Mouse (Mus musculus) MEL (cell line): ENCODE data around the gene Gm20388. TPM values are rescaled to one million over a fixed set of nuclear protein-coding genes. Genes with fewer than 3 reads are reported as not detected.
A peak's percentile ranks its signal among the peaks of the same experiment; 100 is the strongest.

Source experiments
- DNase-seq: peaks from one replicate; pipeline ENCODE4 v3.0.0; 2011; ENCODE audit warnings: low read depth, low spot score
- H3K27ac ChIP-seq: 2 replicates; pipeline ENCODE4 v1.5.1; 2012; ENCODE audit warnings: low read depth, mild to moderate bottlenecking, control low read depth, low read length, moderate library complexity; ENCODE audit not compliant: control insufficient read depth
- H3K27me3 ChIP-seq, 2 experiments: fragments of 150-350 bp in 1 of 2; sonication (generic) in 1 of 2; 2 replicates each; pipeline ENCODE4 v1.6.1; 2012; ENCODE audit warnings: low read length in 2 of 2, mild to moderate bottlenecking in 2 of 2, improper control_type of control experiment in 1 of 2, moderate library complexity in 1 of 2; ENCODE audit not compliant: insufficient read depth in 2 of 2, control insufficient read depth in 1 of 2
- H3K36me3 ChIP-seq, 2 experiments: 2 replicates each; pipeline ENCODE4 v1.6.1; 2012 to 2014; ENCODE audit warnings: low read length in 2 of 2, improper control_type of control experiment in 1 of 2, inconsistent platforms in 1 of 2, mild to moderate bottlenecking in 1 of 2; ENCODE audit not compliant: insufficient read depth in 2 of 2, control insufficient read depth in 1 of 2
- H3K4me1 ChIP-seq, 2 experiments: fragments of 150-350 bp in 1 of 2; sonication (generic) in 1 of 2; 2 replicates each; pipeline ENCODE4 v1.6.1; 2012; ENCODE audit warnings: low read length in 2 of 2, improper control_type of control experiment in 1 of 2, mild to moderate bottlenecking in 1 of 2; ENCODE audit not compliant: insufficient read depth in 2 of 2, control insufficient read depth in 1 of 2
- H3K4me3 ChIP-seq, 2 experiments: fragments of 150-350 bp in 1 of 2; sonication (generic) in 1 of 2; 2 replicates each; pipeline ENCODE4 v1.5.1; 2012; ENCODE audit warnings: low read depth in 2 of 2, low read length in 2 of 2, mild to moderate bottlenecking in 2 of 2, moderate library complexity in 2 of 2, control low read depth in 1 of 2, improper control_type of control experiment in 1 of 2; ENCODE audit not compliant: control insufficient read depth in 1 of 2, insufficient read depth in 1 of 2
- H3K79me2 ChIP-seq: 2 replicates; pipeline ENCODE4 v1.6.1; 2012; ENCODE audit warnings: mild to moderate bottlenecking, low read length, moderate library complexity; ENCODE audit not compliant: control insufficient read depth, poor library complexity, insufficient read depth
- H3K9ac ChIP-seq: 2 replicates; pipeline ENCODE4 v1.6.1; 2012; ENCODE audit warnings: low read depth, mild to moderate bottlenecking, control low read depth, low read length, moderate library complexity; ENCODE audit not compliant: control insufficient read depth, poor library complexity, severe bottlenecking
- H3K9me3 ChIP-seq: fragments of 150-350 bp; sonication (generic); replicated peaks from 2 replicates; pipeline ENCODE4 v1.6.1; 2012; ENCODE audit warnings: mild to moderate bottlenecking, low read length, improper control_type of control experiment, moderate library complexity; ENCODE audit not compliant: insufficient read depth
- E2F4 ChIP-seq: IDR thresholded peaks from 2 replicates; pipeline ENCODE4 v1.6.1; 2011; ENCODE audit warnings: low read depth, low read length, improper control_type of control experiment, borderline replicate concordance
- EP300 ChIP-seq, 2 experiments: IDR thresholded peaks; 2 replicates each; pipeline ENCODE4 v1.6.1; 2011; ENCODE audit warnings: improper control_type of control experiment in 2 of 2, low read length in 2 of 2, low read depth in 1 of 2, mild to moderate bottlenecking in 1 of 2
- GABPA ChIP-seq: IDR thresholded peaks from 2 replicates; pipeline ENCODE4 v1.6.1; 2012; ENCODE audit warnings: low read depth, mild to moderate bottlenecking, inconsistent platforms, low read length, improper control_type of control experiment, moderate library complexity
- HCFC1 ChIP-seq: IDR thresholded peaks from 2 replicates; pipeline ENCODE4 v1.6.1; 2012; ENCODE audit warnings: low read depth, mild to moderate bottlenecking, inconsistent platforms, low read length, improper control_type of control experiment, moderate library complexity
- KAT2A ChIP-seq: conservative IDR thresholded peaks from 2 replicates; pipeline ENCODE4 v1.6.1; 2012; ENCODE audit warnings: low read depth, low read length, improper control_type of control experiment, inconsistent platforms
- MEF2A ChIP-seq: IDR thresholded peaks from 2 replicates; pipeline ENCODE4 v1.6.1; 2014; ENCODE audit warnings: low read depth, mild to moderate bottlenecking, inconsistent platforms, low read length, improper control_type of control experiment; ENCODE audit not compliant: poor library complexity, insufficient replicate concordance, severe bottlenecking; ENCODE audit errors: extremely low read depth
- MYC ChIP-seq: IDR thresholded peaks from 2 replicates; pipeline ENCODE4 v1.6.1; 2011; ENCODE audit warnings: low read depth, mild to moderate bottlenecking, low read length, improper control_type of control experiment, moderate library complexity
- NRF1 ChIP-seq: IDR thresholded peaks from 2 replicates; pipeline ENCODE4 v1.6.1; 2014; ENCODE audit warnings: low read depth, mild to moderate bottlenecking, inconsistent platforms, low read length, improper control_type of control experiment, moderate library complexity; ENCODE audit not compliant: poor library complexity, insufficient read depth, severe bottlenecking
- POLR2AphosphoS2 ChIP-seq: IDR thresholded peaks from 2 replicates; pipeline ENCODE4 v1.6.1; 2011; ENCODE audit warnings: low read length, improper control_type of control experiment
- RCOR1 ChIP-seq: IDR thresholded peaks from 2 replicates; pipeline ENCODE4 v1.6.1; 2012; ENCODE audit warnings: low read depth, mild to moderate bottlenecking, inconsistent platforms, low read length, improper control_type of control experiment
- SIN3A ChIP-seq: IDR thresholded peaks from 2 replicates; pipeline ENCODE4 v1.6.1; 2012; ENCODE audit warnings: low read length, improper control_type of control experiment, inconsistent platforms
- TAL1 ChIP-seq: IDR thresholded peaks from 2 replicates; pipeline ENCODE4 v1.6.1; 2012; ENCODE audit warnings: mild to moderate bottlenecking, inconsistent platforms, low read length, moderate library complexity, mixed read lengths
- TBP ChIP-seq: IDR thresholded peaks from 2 replicates; pipeline ENCODE4 v1.8.0; 2011; ENCODE audit warnings: low read depth, low read length, improper control_type of control experiment
- UBTF ChIP-seq: IDR thresholded peaks from 2 replicates; pipeline ENCODE4 v1.6.1; 2012; ENCODE audit warnings: low read depth, mild to moderate bottlenecking, inconsistent platforms, low read length, improper control_type of control experiment, moderate library complexity, borderline replicate concordance; ENCODE audit not compliant: insufficient read depth
- ZC3H11A ChIP-seq: IDR thresholded peaks from 2 replicates; pipeline ENCODE4 v1.6.1; 2012; ENCODE audit warnings: low read depth, mild to moderate bottlenecking, inconsistent platforms, low read length, improper control_type of control experiment
- ZKSCAN1 ChIP-seq: IDR thresholded peaks from 2 replicates; pipeline ENCODE4 v1.6.1; 2012; ENCODE audit warnings: low read depth, mild to moderate bottlenecking, inconsistent platforms, low read length, improper control_type of control experiment, moderate library complexity
- ZMIZ1 ChIP-seq: IDR thresholded peaks from 2 replicates; pipeline ENCODE4 v1.6.1; 2012; ENCODE audit warnings: low read depth, mild to moderate bottlenecking, inconsistent platforms, low read length, improper control_type of control experiment, moderate library complexity
- ZNF384 ChIP-seq: IDR thresholded peaks from 2 replicates; pipeline ENCODE4 v1.6.1; 2012; ENCODE audit warnings: low read depth, mild to moderate bottlenecking, inconsistent platforms, low read length, improper control_type of control experiment
- polyA plus RNA-seq, 2 experiments: library from polyadenylated mRNA; stranded (reverse) in 1 of 2; unstranded in 1 of 2; fragments of >175 nt in 1 of 2; fragments of >200 nt in 1 of 2; gene quantifications; 2 replicates each; pipeline versions ENCODE4 v1.2.1 to v1.2.4; 2012; ENCODE audit warnings: low replicate concordance in 2 of 2, low read depth in 1 of 2; ENCODE audit not compliant: insufficient read length in 2 of 2, insufficient read depth in 1 of 2, missing spikeins in 1 of 2
- total RNA-seq: library from RNA; depleted of rRNA; stranded (reverse); fragments of 300-350 nt; gene quantifications from 2 replicates; pipeline ENCODE4 v1.2.3, GENCODE M21; 2012

The Gm20388 gene
- total and polyA plus RNA-seq, 3 experiments, result 11.1 to 17.8 TPM; not detected in 1

DNA sequence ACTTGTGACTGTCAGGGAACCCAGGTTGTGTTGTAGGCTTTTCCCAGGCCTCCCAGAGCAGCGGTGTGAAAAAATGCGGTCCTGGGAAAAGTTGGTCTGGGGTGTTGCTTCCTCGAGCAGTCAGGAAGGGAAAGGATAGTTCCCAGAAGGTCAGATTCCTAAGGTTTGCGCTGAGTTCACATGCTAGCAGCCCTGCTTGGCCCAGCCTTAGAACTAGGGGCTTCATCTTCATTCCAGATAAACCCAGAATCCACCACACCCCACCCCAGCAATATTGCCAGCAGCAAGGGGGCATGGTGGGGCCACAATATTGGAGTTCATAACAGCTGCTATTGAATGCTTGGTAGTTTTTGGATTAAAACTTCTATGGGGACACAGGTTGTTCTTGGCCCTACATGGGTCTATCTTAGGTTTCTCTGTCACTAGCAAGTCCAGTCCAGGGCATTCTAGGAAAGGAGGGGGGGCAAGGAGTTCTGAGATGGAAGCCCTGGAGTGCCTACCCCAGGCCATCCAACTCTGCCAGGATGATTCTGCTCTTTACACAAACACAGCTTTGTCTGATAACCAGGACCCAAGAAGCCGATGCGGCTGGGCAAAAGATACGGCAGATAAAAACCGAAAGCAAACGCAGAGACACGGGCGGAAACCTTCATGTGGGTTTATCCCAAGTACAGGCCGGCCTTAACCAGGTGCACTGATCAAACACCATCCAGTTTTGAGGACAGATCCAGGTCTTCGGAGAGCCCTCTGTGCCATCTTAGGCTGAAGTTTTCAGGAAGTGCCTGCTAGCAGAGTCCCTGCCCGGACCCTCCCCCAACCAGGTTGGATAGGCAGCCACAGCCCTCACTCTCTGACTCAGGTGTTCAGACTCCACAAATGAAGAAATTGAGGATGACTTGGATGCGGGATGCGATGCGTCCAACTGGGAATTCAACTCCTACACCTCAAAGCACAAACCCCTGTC, 1210.1 kb downstream of the Gm20388 start (continued):
- TF ChIP-seq ZNF384, result no peak
- TF ChIP-seq TBP, result no peak
- no peak for TF ChIP-seq ZC3H11A
- no peak for TF ChIP-seq KAT2A
- no peak for TF ChIP-seq TAL1
- no peak for TF ChIP-seq UBTF
- TF ChIP-seq E2F4, result no peak
- no peak for TF ChIP-seq GABPA
- no peak for TF ChIP-seq ZMIZ1
- TF ChIP-seq MYC, result no peak
- no peak for TF ChIP-seq ZKSCAN1
- TF ChIP-seq POLR2AphosphoS2, result no peak
- no peak for TF ChIP-seq NRF1
- TF ChIP-seq MEF2A, result no peak
- TF ChIP-seq EP300 (IDR thresholded peaks at IDR 0.05; ENCODE audit: low read depth in 1 of 2, low read length in 2 of 2), result peak; percentile 13 to 33
- TF ChIP-seq SIN3A, result peak; percentile 49
- peak; percentile 61 for TF ChIP-seq RCOR1

DNA sequence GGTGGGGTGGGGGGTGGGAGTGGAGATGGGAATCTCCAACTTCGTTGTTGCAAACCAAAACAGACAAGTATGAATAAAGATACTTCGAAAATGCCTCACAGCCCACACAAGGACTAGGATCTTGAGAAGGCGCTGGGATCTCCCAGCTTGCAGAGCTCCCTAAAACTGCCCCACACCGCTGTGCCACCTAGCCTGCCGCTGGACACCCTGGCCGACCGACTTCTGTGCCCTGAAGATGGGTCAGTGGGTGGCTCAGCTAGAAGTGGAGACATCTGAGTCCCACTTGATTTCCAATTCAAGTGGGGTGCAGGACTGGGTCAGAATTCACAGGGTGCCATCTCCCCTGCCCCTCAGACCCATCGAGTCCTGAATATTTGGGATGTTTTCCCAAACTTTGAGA, 1211.1 kb downstream of the Gm20388 start:
- Histone ChIP-seq H3K9ac (0 out of 2 replicates have a peak overlapping the region, but pooled peaks have one; percentile 2), H3K27ac (no peak overlapping the region; the same call in 1 of the 2 replicates), H3K9me3 (no peaks in the 10 kb centered on the region), H3K36me3 (peaks cover 0 to 6% of the 10 kb centered on the region in 2 experiments; a peak in 3 of 4 replicates), H3K27me3 (no peaks in the 10 kb centered on the region), H3K4me1 (peaks cover 0 to 7% of the 10 kb centered on the region in 2 experiments; a peak in 3 of 4 replicates), H3K79me2 (peaks cover 58% of the 10 kb centered on the region), H3K4me3 (no peak overlapping the region)
- DNase-seq, result no peak
- TF ChIP-seq TBP, result no peak
- TF ChIP-seq HCFC1, result no peak
